Mouse (Mus musculus) lung, postnatal 0 days (tissue): Measurements from ENCODE around the gene Zfp593. TPM values are rescaled to one million over a fixed set of nuclear protein-coding genes. Genes with fewer than 3 reads are reported as not detected.

Source experiments
- ATAC-seq: fragments of 200-750 bp; cut with Nextera tagmentation; 2 replicates; pipeline ENCODE4 v1.8.0; 2017; ENCODE audit warnings: moderate library complexity
- DNase-seq: peaks from one replicate; pipeline ENCODE4 v3.0.0-alpha.2; 2016; ENCODE audit warnings: low spot score
- H3K27ac ChIP-seq: fragments of 300-500 bp; sonication (generic); 2 replicates; pipeline ENCODE4 v1.5.1; 2014; ENCODE audit warnings: antibody characterized with exemption, mild to moderate bottlenecking, low read length, mixed read lengths
- H3K27me3 ChIP-seq: fragments of 300-500 bp; sonication (generic); replicated peaks from 2 replicates; pipeline ENCODE4 v1.6.1; 2014; ENCODE audit warnings: low read length, mixed read lengths; ENCODE audit not compliant: insufficient read depth
- H3K36me3 ChIP-seq: fragments of 300-500 bp; sonication (generic); 2 replicates; pipeline ENCODE4 v1.6.1; 2014; ENCODE audit warnings: low read length, mixed read lengths; ENCODE audit not compliant: insufficient read depth
- H3K4me1 ChIP-seq: fragments of 300-500 bp; sonication (generic); 2 replicates; pipeline ENCODE4 v1.6.1; 2014; ENCODE audit warnings: antibody characterized with exemption, low read depth, low read length, mixed read lengths; ENCODE audit not compliant: insufficient read depth
- H3K4me2 ChIP-seq: fragments of 300-500 bp; sonication (generic); replicated peaks from 2 replicates; pipeline ENCODE4 v1.6.1; 2014; ENCODE audit warnings: low read depth, mild to moderate bottlenecking, low read length, moderate library complexity, mixed read lengths
- H3K4me3 ChIP-seq: fragments of 300-500 bp; sonication (generic); 2 replicates; pipeline ENCODE4 v1.5.1; 2014; ENCODE audit warnings: low read depth, low read length
- H3K9ac ChIP-seq: fragments of 300-500 bp; sonication (generic); replicated peaks from 2 replicates; pipeline ENCODE4 v1.6.1; 2014; ENCODE audit warnings: low read depth, mild to moderate bottlenecking
- H3K9me3 ChIP-seq: fragments of 300-500 bp; sonication (generic); 2 replicates; pipeline ENCODE4 v1.6.1; 2016; ENCODE audit warnings: low read length, mixed read lengths
- CTCF ChIP-seq: IDR thresholded peaks from 2 replicates; pipeline ENCODE4 v1.5.1; 2016; ENCODE audit warnings: antibody characterized with exemption, mild to moderate bottlenecking
- EP300 ChIP-seq: IDR thresholded peaks from 2 replicates; pipeline ENCODE4 v1.6.1; 2016; ENCODE audit warnings: antibody characterized with exemption, mild to moderate bottlenecking, control low read depth
- WGBS: fragments of 180-500 bp; shearing (Covaris S2); extraction: QIAGEN DNeasy Blood & Tissue Kit; methylation state at CpG from one replicate; pipeline ENCODE4 v1.1.7; 2014; 5-methylcytosine and 5-hydroxymethylcytosine counted together
- polyA plus RNA-seq: library from polyadenylated mRNA; unstranded; fragments of >200 nt; fragmentation: Nextera tagmentation; extraction: Ambion mirVana; gene quantifications from 2 replicates; pipeline ENCODE4 v1.2.1, GENCODE M21; 2015

The Zfp593 gene
- polyA plus RNA-seq, 1 experiment from 2014 or later = 9.2 TPM

- Histone ChIP-seq H3K27ac (no peak overlapping the region), H3K9ac (no peak overlapping the region), H3K27me3 (no peaks in the 10 kb centered on the region), H3K4me1 (no peaks in the 10 kb centered on the region), H3K36me3 (no peaks in the 10 kb centered on the region), H3K4me2 (no peak overlapping the region), H3K4me3 (no peak overlapping the region), H3K9me3 (no peaks in the 10 kb centered on the region)
- WGBS = 55% methylated on average over 6 of the region's 6 CpGs
- TF ChIP-seq CTCF = no peak
- no peak for TF ChIP-seq EP300
- DNase-seq (no peak), ATAC-seq (no peak)
These were observed 38.8 kb downstream of the Zfp593 start for GRCm38 (mm10) chr4:134206488-134207053.

- Histone ChIP-seq H3K9ac (no peak overlapping the region), H3K9me3 (no peaks in the 10 kb centered on the region), H3K27me3 (no peaks in the 10 kb centered on the region), H3K4me2 (no peak overlapping the region), H3K27ac (no peak overlapping the region), H3K4me3 (no peak overlapping the region), H3K36me3 (no peaks in the 10 kb centered on the region), H3K4me1 (no peaks in the 10 kb centered on the region)
- no peak for ATAC-seq
- TF ChIP-seq EP300 (no peak), CTCF (no peak)
- WGBS = 75% methylated on average over 17 of the region's 17 CpGs
- DNase-seq = no peak
These were observed 42.0 kb downstream of the Zfp593 start for GRCm38 (mm10) chr4:134203340-134203896.

DNA sequence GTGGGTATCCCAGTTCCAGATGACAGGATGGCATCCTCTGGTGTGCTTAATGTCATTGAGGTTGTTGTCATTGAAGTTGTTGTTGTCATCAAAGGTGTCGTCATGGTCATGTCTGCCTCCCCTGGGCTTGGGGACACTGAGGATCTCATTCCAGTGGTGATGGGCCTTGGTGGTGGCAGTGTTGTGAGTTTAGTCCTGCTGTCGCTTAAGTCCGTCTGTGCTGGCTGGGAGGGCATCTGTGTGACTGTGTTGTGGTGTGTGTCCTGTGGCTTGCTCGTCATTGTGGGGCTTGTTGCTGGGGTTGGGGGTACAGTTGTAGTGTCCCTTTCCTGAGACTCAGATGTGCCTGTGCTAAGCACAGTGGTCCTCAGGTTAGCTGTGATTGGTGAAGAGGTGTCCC is 42.5 kb downstream of the Zfp593 start, which contains the start of gene Gm7534:
TSS of gene Gm7534 (minus strand) at position 101 of the 400 bp plus-strand sequence.
- Histone ChIP-seq H3K27me3 (no peaks in the 10 kb centered on the region), H3K36me3 (no peaks in the 10 kb centered on the region), H3K9me3 (no peaks in the 10 kb centered on the region), H3K4me3 (no peak within 1 kb of the TSS), H3K4me2 (no peak within 1 kb of the TSS), H3K27ac (no peak within 1 kb of the TSS), H3K4me1 (no peaks in the 10 kb centered on the region), H3K9ac (no peak within 1 kb of the TSS)
- 87% methylated on average over 4 of the region's 4 CpGs for WGBS
- no peak for ATAC-seq
- no peak for TF ChIP-seq CTCF
- no peak for TF ChIP-seq EP300
- DNase-seq = no peak

GRCm38 (mm10) chr4:134199371-134199770 is 46.0 kb downstream of the Zfp593 start:
- Histone ChIP-seq H3K27me3 (no peaks in the 10 kb centered on the region), H3K9me3 (no peaks in the 10 kb centered on the region), H3K4me2 (no peak overlapping the region), H3K4me3 (no peak overlapping the region), H3K9ac (no peak overlapping the region), H3K27ac (no peak overlapping the region), H3K4me1 (no peaks in the 10 kb centered on the region), H3K36me3 (no peaks in the 10 kb centered on the region)
- DNase-seq (no peak), ATAC-seq (no peak)
- no peak for TF ChIP-seq EP300
- no peak for TF ChIP-seq CTCF
- WGBS = 76% methylated on average over 2 of the region's 2 CpGs

Other genes with a start within 250 kb of the Zfp593 start
- 23.8 and 25.1 TPM in 2 replicates for gene Dhdds, start 244.7 kb downstream of the Zfp593 start, polyA plus RNA-seq
- 0.19 TPM in 1 of 2 replicates, not detected in the other for gene Lin28a, start 226.8 kb downstream of the Zfp593 start, polyA plus RNA-seq
- not detected in 2 replicates for gene Zfp683, start 191.8 kb downstream of the Zfp593 start, polyA plus RNA-seq
- 2.8 and 3.1 TPM in 2 replicates for gene Crybg2, start 184.8 kb downstream of the Zfp593 start, polyA plus RNA-seq
- 65.8 and 65.9 TPM in 2 replicates for gene Cd52, start 150.5 kb downstream of the Zfp593 start, polyA plus RNA-seq
- gene Ubxn11, start 143.0 kb downstream of the Zfp593 start, polyA plus RNA-seq = 10.3 and 11.3 TPM in 2 replicates
- gene Sh3bgrl3, start 116.8 kb downstream of the Zfp593 start, polyA plus RNA-seq = 476 and 513 TPM in 2 replicates
- gene Cep85, start 58.5 kb downstream of the Zfp593 start, polyA plus RNA-seq = 36.6 and 74.1 TPM in 2 replicates
- not detected in 2 replicates for gene Gm7534, start 42.6 kb downstream of the Zfp593 start, polyA plus RNA-seq
- 0.25 and 0.33 TPM in 2 replicates for gene Catsper4, start 18.2 kb downstream of the Zfp593 start, polyA plus RNA-seq
- gene Cnksr1, start 7.2 kb downstream of the Zfp593 start, polyA plus RNA-seq = 11.9 and 13.0 TPM in 2 replicates
- 0.31 TPM in 1 of 2 replicates, not detected in the other for gene E130218I03Rik, start 1.9 kb downstream of the Zfp593 start, polyA plus RNA-seq
- not detected in 2 replicates for gene Gm30191, start 1.3 kb upstream of the Zfp593 start, polyA plus RNA-seq
- gene Grrp1, start 8.5 kb upstream of the Zfp593 start, polyA plus RNA-seq = 23.6 and 24.5 TPM in 2 replicates
- 9.9 and 10.0 TPM in 2 replicates for gene Pdik1l, start 42.3 kb upstream of the Zfp593 start, polyA plus RNA-seq
- 0.75 and 1.3 TPM in 2 replicates for gene Trim63, start 69.5 kb upstream of the Zfp593 start, polyA plus RNA-seq
- gene Slc30a2, start 97.6 kb upstream of the Zfp593 start, polyA plus RNA-seq = 0.79 and 1.1 TPM in 2 replicates
- gene Extl1, start 138.3 kb upstream of the Zfp593 start, polyA plus RNA-seq = 0.82 and 1.3 TPM in 2 replicates
- 14.1 and 16.2 TPM in 2 replicates for gene Pafah2, start 150.7 kb upstream of the Zfp593 start, polyA plus RNA-seq
- gene Stmn1, start 222.7 kb upstream of the Zfp593 start, polyA plus RNA-seq = 260 and 357 TPM in 2 replicates